Mouse (Mus musculus) right cerebral cortex, adult 2 months (tissue): ENCODE results near the gene Hax1.

Experiments used
- DNase-seq, 2 experiments: peaks; one replicate each; pipeline ENCODE4 v3.0.0; 2021 to 2022; ENCODE audit warnings: low spot score in 2 of 2

The Hax1 gene

GRCm38 (mm10) chr3:89962059-89962750 is 36.4 kb downstream of the Hax1 start:
- peak in 1 of 2 experiments; percentile 39 for DNase-seq

GRCm38 (mm10) chr3:89961436-89961835 is 37.1 kb downstream of the Hax1 start:
- no peak for DNase-seq

GRCm38 (mm10) chr3:89960469-89960868 is 38.1 kb downstream of the Hax1 start:
- DNase-seq = peak; percentile 94 to 95

GRCm38 (mm10) chr3:89959435-89959834 is 39.1 kb downstream of the Hax1 start:
- peak; percentile 66 to 78 for DNase-seq

GRCm38 (mm10) chr3:89957880-89958279 is 40.7 kb downstream of the Hax1 start:
- no peak for DNase-seq

GRCm38 (mm10) chr3:89956177-89956971 is 42.2 kb downstream of the Hax1 start:
- no peak for DNase-seq

GRCm38 (mm10) chr3:89953420-89953819 is 45.2 kb downstream of the Hax1 start:
- DNase-seq = peak; percentile 80 to 83

GRCm38 (mm10) chr3:89948655-89949054 is 49.9 kb downstream of the Hax1 start:
- DNase-seq = peak; percentile 78 to 86

GRCm38 (mm10) chr3:89948021-89948420 is 50.6 kb downstream of the Hax1 start:
- DNase-seq = no peak
